Mouse (Mus musculus): ENCODE measurements around the gene Grid1.

Gene Grid1

DNA sequence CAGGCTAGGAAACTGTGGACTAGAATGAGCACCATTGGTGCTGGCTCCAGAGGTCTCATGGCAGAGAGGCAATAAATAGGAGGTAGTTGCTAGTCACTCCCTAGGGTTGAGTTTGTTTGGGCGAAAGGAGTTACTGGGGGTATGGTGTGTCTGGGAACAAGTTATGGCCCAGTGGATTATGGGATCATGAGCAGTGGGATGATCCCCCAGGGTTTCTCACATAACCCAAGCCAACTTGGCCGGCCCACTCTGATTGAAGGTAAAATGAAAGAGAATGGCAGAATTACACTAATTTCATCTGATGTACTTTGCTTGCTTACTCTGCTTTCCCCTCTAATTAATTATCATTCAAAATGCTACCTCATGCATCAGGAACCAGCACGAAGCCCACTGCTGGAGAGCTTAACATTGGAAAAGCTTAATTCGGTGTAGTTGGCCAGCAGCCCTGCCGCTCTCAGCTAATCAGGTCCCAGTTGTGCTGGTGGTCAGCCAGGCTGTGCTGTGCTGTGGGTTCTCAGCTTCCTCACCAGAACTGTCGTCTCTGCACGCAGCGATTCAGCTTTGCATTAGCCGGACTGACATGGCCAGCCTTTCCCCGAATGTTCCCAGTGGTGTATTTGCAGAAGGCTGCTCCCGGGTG lies 207.7 kb downstream of the Grid1 start:
- peak; percentile 38 for DNase-seq

GRCm38 (mm10) chr14:35029626-35030025 lies 209.7 kb downstream of the Grid1 start:
- DNase-seq: no peak

DNA sequence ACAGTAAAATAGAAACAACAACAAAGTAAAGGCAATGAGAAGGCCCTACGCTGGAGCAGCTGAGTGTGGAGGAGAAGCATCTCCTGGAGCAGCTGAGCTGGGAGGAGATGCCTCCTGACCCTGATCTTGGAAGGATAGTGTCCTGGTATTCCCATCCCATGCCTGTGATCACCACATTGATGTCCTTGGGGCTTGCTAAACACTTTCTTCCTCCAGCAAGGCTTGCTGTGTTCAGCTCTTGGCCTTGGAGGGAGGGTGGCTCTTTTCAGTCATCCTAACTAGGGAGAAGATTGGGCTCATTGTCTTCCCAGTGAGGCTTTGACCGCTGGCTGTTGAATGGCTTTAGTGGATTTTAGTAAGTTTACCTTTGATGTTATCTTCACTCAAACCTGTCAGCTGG lies 210.4 kb downstream of the Grid1 start:
- DNase-seq: no peak

GRCm38 (mm10) chr14:35032283-35032682 lies 212.4 kb downstream of the Grid1 start:
- no peak for DNase-seq

GRCm38 (mm10) chr14:35044268-35044667 lies 224.4 kb downstream of the Grid1 start:
- DNase-seq: no peak

- no peak for DNase-seq
These were observed 225.2 kb downstream of the Grid1 start for GRCm38 (mm10) chr14:35044918-35045698.

GRCm38 (mm10) chr14:35049231-35049630 lies 229.3 kb downstream of the Grid1 start:
- DNase-seq: no peak

- DNase-seq: no peak
These were observed 234.2 kb downstream of the Grid1 start for GRCm38 (mm10) chr14:35054139-35054538.

GRCm38 (mm10) chr14:35074636-35075035 lies 254.7 kb downstream of the Grid1 start:
- peak; percentile 52 for DNase-seq

- DNase-seq: no peak
These were observed 260.0 kb downstream of the Grid1 start for GRCm38 (mm10) chr14:35079954-35080353.

- DNase-seq: no peak
These were observed 272.7 kb downstream of the Grid1 start for GRCm38 (mm10) chr14:35092646-35093045.

GRCm38 (mm10) chr14:35093561-35094186 lies 273.8 kb downstream of the Grid1 start:
- DNase-seq: no peak

DNA sequence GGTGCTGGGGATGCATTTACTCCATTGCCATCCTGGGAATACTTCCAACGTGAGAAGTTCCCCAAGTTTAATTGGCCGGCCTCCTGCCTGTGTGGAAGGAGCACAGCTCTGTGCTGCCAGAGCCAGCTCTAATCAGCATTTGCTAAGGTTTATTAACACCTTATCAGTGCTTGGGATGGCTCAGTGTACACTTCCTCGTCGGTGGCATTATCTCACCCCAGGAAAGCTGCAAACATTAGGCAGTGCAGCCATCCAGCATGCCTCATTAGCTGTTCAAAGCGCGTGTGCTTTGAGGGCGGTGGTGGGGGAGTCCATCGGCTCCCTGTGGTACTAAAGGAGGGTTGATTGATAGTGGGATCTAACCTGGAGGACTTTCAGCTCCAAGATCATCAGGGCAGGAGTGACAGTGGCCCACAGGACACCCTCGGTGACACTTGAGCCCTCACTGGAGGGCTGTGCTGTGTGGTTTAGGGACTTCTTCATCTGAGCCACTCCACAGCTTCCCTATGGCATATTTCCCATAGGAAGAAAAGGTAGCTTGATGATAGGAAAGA lies 275.7 kb downstream of the Grid1 start:
- no peak for DNase-seq

- DNase-seq: no peak
These were observed 276.2 kb downstream of the Grid1 start for GRCm38 (mm10) chr14:35096085-35096484.

DNA sequence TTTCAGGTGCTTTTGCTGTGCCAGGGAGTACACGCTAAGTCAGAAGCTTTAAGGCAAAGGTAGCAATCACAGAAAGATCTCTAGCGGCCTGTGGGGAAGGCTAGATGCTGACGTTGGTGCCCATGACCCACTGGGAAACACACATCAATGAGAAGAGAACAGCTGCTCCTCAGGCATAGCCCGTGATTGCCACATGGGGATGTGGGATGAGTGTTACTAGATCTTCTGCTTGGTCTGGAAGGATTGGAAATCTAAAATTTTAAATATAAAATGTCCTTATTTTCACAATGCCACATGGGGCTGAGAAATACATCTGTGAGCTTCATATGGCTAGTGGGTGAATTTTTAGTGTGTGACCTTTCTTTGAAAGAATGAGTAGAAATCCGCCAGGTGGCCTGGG lies 277.3 kb downstream of the Grid1 start:
- DNase-seq: no peak

- DNase-seq: no peak
These were observed 283.8 kb downstream of the Grid1 start for GRCm38 (mm10) chr14:35103639-35104210.

GRCm38 (mm10) chr14:35107596-35107995 lies 287.7 kb downstream of the Grid1 start:
- no peak for DNase-seq

GRCm38 (mm10) chr14:35110928-35111327 lies 291.0 kb downstream of the Grid1 start:
- no peak for DNase-seq

GRCm38 (mm10) chr14:35112327-35113275 lies 292.7 kb downstream of the Grid1 start:
- no peak for DNase-seq

DNA sequence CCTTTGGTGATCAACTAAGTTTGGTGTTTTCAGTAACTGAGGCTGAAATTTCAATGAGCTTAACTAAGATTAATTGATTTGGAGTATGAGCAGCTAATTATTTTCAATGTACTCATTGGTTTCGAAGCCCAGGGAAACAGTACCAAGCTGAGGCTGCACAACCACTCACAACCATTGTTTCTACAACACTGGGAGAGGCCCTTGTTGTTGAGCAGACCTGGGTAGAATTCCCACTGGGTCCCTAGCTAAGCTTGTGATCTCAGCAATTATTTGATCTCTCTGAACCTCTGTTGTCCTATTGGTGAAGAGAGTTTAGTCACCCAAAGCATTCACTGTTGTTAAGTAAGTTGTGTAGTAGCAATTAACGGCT lies 293.4 kb downstream of the Grid1 start:
- DNase-seq: no peak

- no peak for DNase-seq
These were observed 296.0 kb downstream of the Grid1 start for GRCm38 (mm10) chr14:35115913-35116312.

DNA sequence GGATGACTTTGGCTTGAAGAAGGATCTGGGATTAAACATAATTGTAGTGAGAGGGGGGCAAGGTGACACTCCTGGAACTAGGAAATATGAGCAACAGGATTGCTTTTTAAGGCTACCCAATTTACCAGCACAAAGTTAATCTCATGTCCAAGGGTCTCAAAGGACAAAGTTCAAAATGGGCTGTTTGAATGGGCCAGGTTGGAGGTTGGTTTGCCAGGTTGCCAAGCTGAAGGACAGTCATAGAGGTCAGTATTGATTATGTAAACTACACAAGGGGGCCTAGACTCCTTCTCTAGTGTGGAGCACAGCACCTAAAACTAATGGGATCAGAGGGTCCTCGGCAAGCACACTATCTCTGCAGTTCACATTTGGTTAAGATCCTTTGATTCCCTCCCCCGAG lies 300.2 kb downstream of the Grid1 start:
- no peak for DNase-seq
